Mouse (Mus musculus) forebrain, embryonic 10.5 days (tissue): ENCODE results near the gene Col4a1. TPM values are rescaled to one million over a fixed set of nuclear protein-coding genes. Genes with fewer than 3 reads are reported as not detected.

Experiments used
- DNase-seq: peaks from one replicate; pipeline ENCODE4 v3.0.0-alpha.2; 2017; ENCODE audit warnings: low spot score; ENCODE audit errors: extremely low spot score
- H3K27ac ChIP-seq: fragments of 300-500 bp; sonication (generic); 2 replicates; pipeline ENCODE4 v1.5.1; 2016; ENCODE audit warnings: mild to moderate bottlenecking
- H3K27me3 ChIP-seq: fragments of 300-500 bp; sonication (generic); 2 replicates; pipeline ENCODE4 v1.6.1; 2016; ENCODE audit warnings: mild to moderate bottlenecking; ENCODE audit not compliant: poor library complexity, severe bottlenecking
- H3K36me3 ChIP-seq: fragments of 300-500 bp; sonication (generic); replicated peaks from 2 replicates; pipeline ENCODE4 v1.6.1; 2016; ENCODE audit warnings: mild to moderate bottlenecking, moderate library complexity
- H3K4me1 ChIP-seq: fragments of 300-500 bp; sonication (generic); 2 replicates; pipeline ENCODE4 v1.6.1; 2016
- H3K4me3 ChIP-seq: fragments of 300-500 bp; sonication (generic); 2 replicates; pipeline ENCODE4 v1.5.1; 2016; ENCODE audit warnings: mild to moderate bottlenecking, moderate library complexity
- H3K9me3 ChIP-seq: fragments of 300-500 bp; sonication (generic); 2 replicates; pipeline ENCODE4 v1.6.1; 2016; ENCODE audit warnings: mild to moderate bottlenecking, moderate library complexity
- WGBS: fragments of 180-500 bp; shearing (Covaris S2); methylation state at CpG from one replicate; pipeline ENCODE4 v1.1.7; 2016; 5-methylcytosine and 5-hydroxymethylcytosine counted together
- polyA plus RNA-seq: library from polyadenylated mRNA; unstranded; fragments of >200 nt; fragmentation: Nextera tagmentation; extraction: Ambion mirVana; gene quantifications from 2 replicates; pipeline ENCODE4 v1.2.1, GENCODE M21; 2016

Col4a1 gene
- polyA plus RNA-seq, 1 experiment from 2014 or later, result 123 TPM

GRCm38 (mm10) chr8:11309226-11309625 lies 3.4 kb downstream of the Col4a1 start:
- 0 out of 2 replicates have a peak overlapping the region, but pooled peaks have one; percentile 7 for H3K27ac ChIP-seq
- H3K36me3 ChIP-seq, result peaks cover 16% of the 10 kb centered on the region
- H3K4me1 ChIP-seq, result peaks cover 68% of the 10 kb centered on the region
- DNase-seq, result no peak
- H3K4me3 ChIP-seq, result peak overlapping the region; percentile 14
- H3K27me3 ChIP-seq, result peaks cover 72% of the 10 kb centered on the region
- no peaks in the 10 kb centered on the region for H3K9me3 ChIP-seq
- 46% methylated on average over 5 of the region's 5 CpGs for WGBS

GRCm38 (mm10) chr8:11308570-11308998 lies 4.0 kb downstream of the Col4a1 start:
- peaks cover 16% of the 10 kb centered on the region for H3K36me3 ChIP-seq
- no peak overlapping the region for H3K4me3 ChIP-seq
- H3K9me3 ChIP-seq, result no peaks in the 10 kb centered on the region
- H3K4me1 ChIP-seq, result peaks cover 61% of the 10 kb centered on the region
- DNase-seq, result no peak
- H3K27ac ChIP-seq, result 0 out of 2 replicates have a peak overlapping the region, but pooled peaks have one; percentile 7
- 41% methylated on average over 7 of the region's 7 CpGs for WGBS
- H3K27me3 ChIP-seq, result peaks cover 66% of the 10 kb centered on the region

- Histone ChIP-seq H3K4me1 (peaks cover 50% of the 10 kb centered on the region), H3K27me3 (peaks cover 55% of the 10 kb centered on the region), H3K4me3 (no peak overlapping the region), H3K27ac (no peak overlapping the region), H3K9me3 (no peaks in the 10 kb centered on the region), H3K36me3 (peaks cover 16% of the 10 kb centered on the region)
- WGBS, result 87% methylated on average over 7 of the region's 7 CpGs
- DNase-seq, result no peak
Measured at GRCm38 (mm10) chr8:11307451-11307850, 5.2 kb downstream of the Col4a1 start.

GRCm38 (mm10) chr8:11305539-11305938 lies 7.1 kb downstream of the Col4a1 start:
- WGBS, result 88% methylated on average over 1 of the region's 1 CpGs
- Histone ChIP-seq H3K4me1 (peaks cover 38% of the 10 kb centered on the region), H3K36me3 (peaks cover 16% of the 10 kb centered on the region), H3K4me3 (no peak overlapping the region), H3K27ac (no peak overlapping the region), H3K9me3 (no peaks in the 10 kb centered on the region), H3K27me3 (peaks cover 36% of the 10 kb centered on the region)
- no peak for DNase-seq

GRCm38 (mm10) chr8:11304027-11304601 lies 8.5 kb downstream of the Col4a1 start:
- Histone ChIP-seq H3K27ac (no peak overlapping the region), H3K4me3 (no peak overlapping the region), H3K36me3 (peaks cover 16% of the 10 kb centered on the region), H3K27me3 (peaks cover 21% of the 10 kb centered on the region), H3K4me1 (peaks cover 35% of the 10 kb centered on the region), H3K9me3 (no peaks in the 10 kb centered on the region)
- DNase-seq, result no peak
- WGBS, result 88% methylated on average over 6 of the region's 6 CpGs

- Histone ChIP-seq H3K27ac (no peak overlapping the region), H3K4me3 (no peak overlapping the region), H3K4me1 (peaks cover 39% of the 10 kb centered on the region), H3K36me3 (0 out of 2 replicates have a peak, but pooled peaks cover 3% of the 10 kb centered on the region), H3K9me3 (no peaks in the 10 kb centered on the region), H3K27me3 (no peaks in the 10 kb centered on the region)
- no peak for DNase-seq
- WGBS, result 86% methylated on average over 8 of the region's 8 CpGs
Measured at GRCm38 (mm10) chr8:11300436-11300835, 12.2 kb downstream of the Col4a1 start.

- H3K36me3 ChIP-seq, result no peaks in the 10 kb centered on the region
- H3K27ac ChIP-seq, result no peak overlapping the region
- H3K4me3 ChIP-seq, result no peak overlapping the region
- H3K4me1 ChIP-seq, result peaks cover 38% of the 10 kb centered on the region
- no peaks in the 10 kb centered on the region for H3K9me3 ChIP-seq
- WGBS, result 80% methylated on average over 3 of the region's 3 CpGs
- H3K27me3 ChIP-seq, result no peaks in the 10 kb centered on the region
- no peak for DNase-seq
Measured at GRCm38 (mm10) chr8:11299317-11299602, 13.4 kb downstream of the Col4a1 start.

- no peaks in the 10 kb centered on the region for H3K9me3 ChIP-seq
- peaks cover 40% of the 10 kb centered on the region for H3K4me1 ChIP-seq
- peak overlapping the region; percentile 0; the same call in 1 of the 2 replicates for H3K27ac ChIP-seq
- no peak overlapping the region for H3K4me3 ChIP-seq
- H3K27me3 ChIP-seq, result no peaks in the 10 kb centered on the region
- 68% methylated on average over 12 of the region's 12 CpGs for WGBS
- DNase-seq, result no peak
- no peaks in the 10 kb centered on the region for H3K36me3 ChIP-seq
Measured at GRCm38 (mm10) chr8:11298531-11299316, 13.9 kb downstream of the Col4a1 start.

- H3K4me1 ChIP-seq, result peaks cover 40% of the 10 kb centered on the region
- WGBS, result 92% methylated on average over 8 of the region's 8 CpGs
- no peak overlapping the region for H3K27ac ChIP-seq
- no peaks in the 10 kb centered on the region for H3K9me3 ChIP-seq
- H3K27me3 ChIP-seq, result no peaks in the 10 kb centered on the region
- H3K36me3 ChIP-seq, result peaks cover 3% of the 10 kb centered on the region; the same call in 1 of the 2 replicates
- no peak for DNase-seq
- H3K4me3 ChIP-seq, result no peak overlapping the region
Measured at GRCm38 (mm10) chr8:11297141-11297838, 15.3 kb downstream of the Col4a1 start.

GRCm38 (mm10) chr8:11296282-11296943 lies 16.2 kb downstream of the Col4a1 start:
- peaks cover 43% of the 10 kb centered on the region for H3K4me1 ChIP-seq
- 90% methylated on average over 10 of the region's 10 CpGs for WGBS
- no peaks in the 10 kb centered on the region for H3K9me3 ChIP-seq
- no peaks in the 10 kb centered on the region for H3K27me3 ChIP-seq
- peaks cover 3% of the 10 kb centered on the region; the same call in 1 of the 2 replicates for H3K36me3 ChIP-seq
- no peak for DNase-seq
- no peak overlapping the region for H3K4me3 ChIP-seq
- no peak overlapping the region for H3K27ac ChIP-seq

- Histone ChIP-seq H3K36me3 (peaks cover 3% of the 10 kb centered on the region; the same call in 1 of the 2 replicates), H3K27ac (no peak overlapping the region), H3K4me1 (peaks cover 43% of the 10 kb centered on the region), H3K27me3 (no peaks in the 10 kb centered on the region), H3K9me3 (no peaks in the 10 kb centered on the region), H3K4me3 (no peak overlapping the region)
- WGBS, result 80% methylated on average over 3 of the region's 3 CpGs
- no peak for DNase-seq
Measured at GRCm38 (mm10) chr8:11292611-11293010, 20.0 kb downstream of the Col4a1 start.

- DNase-seq, result no peak
- H3K4me3 ChIP-seq, result no peak overlapping the region
- 14% methylated on average over 1 of the region's 1 CpGs for WGBS
- H3K36me3 ChIP-seq, result peaks cover 3% of the 10 kb centered on the region; the same call in 1 of the 2 replicates
- H3K27me3 ChIP-seq, result no peaks in the 10 kb centered on the region
- H3K27ac ChIP-seq, result 0 out of 2 replicates have a peak overlapping the region, but pooled peaks have one; percentile 17
- peaks cover 36% of the 10 kb centered on the region for H3K4me1 ChIP-seq
- no peaks in the 10 kb centered on the region for H3K9me3 ChIP-seq
Measured at GRCm38 (mm10) chr8:11290533-11290932, 22.1 kb downstream of the Col4a1 start.
